Mouse (Mus musculus) spleen, adult 2 months (tissue): ENCODE data around the gene Gm21987.

Experiments used
- CTCF ChIP-seq: fragments of 200-500 bp; IDR thresholded peaks from 2 replicates; pipeline ENCODE4 v1.5.1; 2011; ENCODE audit warnings: mild to moderate bottlenecking, inconsistent platforms; ENCODE audit not compliant: insufficient read depth, insufficient read length, insufficient replicate concordance; ENCODE audit errors: extremely low read depth
- POLR2A ChIP-seq: fragments of 200-500 bp; IDR thresholded peaks from 2 replicates; pipeline ENCODE4 v1.6.1; 2011; ENCODE audit warnings: low read depth, low read length, inconsistent platforms

DNA sequence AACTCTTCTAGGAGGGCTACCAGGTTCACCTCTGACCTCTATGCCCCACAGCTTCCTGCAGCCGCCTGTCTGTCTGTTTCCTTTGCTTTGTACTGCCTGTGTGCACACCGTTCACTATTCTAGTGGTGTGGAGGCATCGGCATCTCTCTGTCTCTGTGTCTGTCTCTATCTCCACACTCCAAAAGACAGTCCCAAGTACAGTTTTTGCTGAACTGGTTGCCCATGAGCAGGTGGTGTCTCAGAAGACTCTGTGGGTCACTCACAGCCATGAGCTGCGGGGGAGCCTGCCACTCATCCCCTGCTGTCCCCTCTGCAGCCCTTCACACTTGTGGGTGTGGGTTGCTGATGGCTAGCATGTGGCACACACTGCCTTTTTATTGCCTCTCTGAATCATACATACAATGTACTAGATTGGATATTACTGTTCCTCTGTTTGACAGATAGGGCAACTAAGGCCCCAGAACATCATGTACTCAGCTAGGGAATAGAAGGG, 23.2 kb downstream of the Gm21987 start:
- TF ChIP-seq POLR2A (no peak), CTCF (no peak)
